Mouse (Mus musculus) cerebellum, adult 11-12 months (tissue): Measurements from ENCODE around the gene Tm9sf1.

Source experiments
- DNase-seq: peaks from one replicate; pipeline ENCODE4 v3.0.0; 2022

Tm9sf1 gene

GRCm38 (mm10) chr14:55629312-55629711 is 14.3 kb downstream of the Tm9sf1 start:
- no peak for DNase-seq

DNA sequence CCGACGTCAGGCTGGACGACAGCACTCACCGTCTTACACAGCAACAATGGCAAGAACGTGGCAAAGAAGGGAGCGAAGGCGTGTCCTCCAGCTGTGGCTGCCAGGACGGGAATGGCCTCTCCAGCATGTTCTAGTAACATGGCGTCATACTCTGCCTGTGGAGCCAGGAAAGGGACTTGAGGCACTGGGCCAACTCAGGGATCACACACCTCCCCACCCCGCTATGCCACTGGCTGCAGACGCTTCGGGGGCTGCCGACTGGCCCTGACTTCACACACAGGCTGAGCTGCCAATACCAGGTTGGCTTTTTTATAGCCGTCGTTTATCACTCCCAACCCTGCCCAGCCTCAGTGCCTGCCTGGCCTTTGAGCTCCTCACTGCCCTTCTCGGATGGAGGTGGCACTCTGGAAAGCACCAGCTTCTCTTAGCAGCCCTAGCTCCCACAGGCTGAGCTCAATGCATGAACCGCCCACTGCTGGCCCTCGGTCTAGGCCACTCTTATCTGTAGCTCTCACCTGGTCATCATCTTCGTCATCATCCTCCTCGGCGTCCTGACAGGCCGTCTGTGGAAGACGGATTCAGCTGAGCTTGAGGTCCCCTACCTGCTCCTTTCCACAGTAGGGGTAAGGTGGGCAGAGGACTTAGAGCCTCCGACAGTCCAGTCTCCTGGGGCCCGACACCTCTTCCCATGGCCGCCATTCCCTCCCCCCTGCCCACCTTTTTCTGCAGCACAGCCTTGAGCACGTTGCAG is 15.4 kb downstream of the Tm9sf1 start:
- DNase-seq: no peak

- DNase-seq: peak; percentile 49
These were observed 25.0 kb downstream of the Tm9sf1 start for GRCm38 (mm10) chr14:55618486-55619195.

- peak; percentile 87 for DNase-seq
These were observed 25.8 kb downstream of the Tm9sf1 start, which contains the start of gene Rec8 for GRCm38 (mm10) chr14:55617822-55618221. TSS of gene Rec8 (plus strand) at chr14:55618037.

DNA sequence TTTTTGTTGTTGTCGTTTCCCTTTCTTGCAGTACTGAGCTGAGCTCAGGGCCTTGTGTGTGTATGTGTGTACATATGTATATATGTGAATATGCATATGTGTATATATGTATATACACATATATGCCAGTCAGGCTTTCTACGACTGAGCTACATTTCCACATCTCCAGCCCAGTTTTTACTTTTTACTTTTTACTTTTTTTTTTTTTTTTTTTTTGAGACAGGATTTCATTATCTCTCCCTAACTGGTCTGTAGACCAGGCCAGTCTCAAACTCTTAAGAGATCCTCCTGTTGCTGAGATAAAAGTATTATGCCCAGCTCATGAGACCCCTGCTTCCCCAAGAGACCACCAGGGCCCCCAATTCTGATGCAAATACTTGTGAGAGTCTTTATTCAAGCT is 26.8 kb downstream of the Tm9sf1 start:
- DNase-seq: no peak

- DNase-seq: no peak
These were observed 27.7 kb downstream of the Tm9sf1 start for GRCm38 (mm10) chr14:55615876-55616275.

DNA sequence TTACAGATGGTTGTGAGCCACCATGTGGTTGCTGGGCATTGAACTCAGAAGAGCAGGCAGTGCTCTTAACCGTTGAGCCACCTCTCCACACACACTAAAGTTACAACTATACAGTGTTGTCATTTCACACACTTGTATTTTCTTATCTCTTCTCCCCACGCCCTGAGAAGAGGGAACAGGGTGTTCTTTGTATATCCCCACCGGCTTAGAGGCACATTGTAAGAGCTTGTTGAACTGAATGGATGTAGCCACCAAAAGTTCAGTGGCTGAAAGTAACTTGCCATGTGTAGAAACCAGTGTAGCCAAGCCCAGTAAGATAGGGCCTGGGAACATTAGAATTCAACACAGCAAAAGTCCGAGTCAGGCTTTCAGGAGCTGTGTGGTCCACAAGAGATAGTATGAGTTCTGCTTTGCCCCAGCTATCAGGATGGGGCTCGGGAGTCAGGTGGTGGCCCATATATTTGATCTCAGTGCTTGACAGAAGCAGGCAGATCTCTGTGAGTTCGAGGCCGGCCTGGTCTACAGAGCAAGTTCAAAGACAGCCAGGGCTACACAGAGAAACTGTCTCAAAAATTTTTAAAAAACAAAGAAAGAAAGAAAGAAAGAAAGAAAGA is 28.9 kb downstream of the Tm9sf1 start:
- DNase-seq: no peak

- DNase-seq: no peak
These were observed 30.3 kb downstream of the Tm9sf1 start for GRCm38 (mm10) chr14:55613346-55613745.

GRCm38 (mm10) chr14:55608339-55608738 is 35.3 kb downstream of the Tm9sf1 start:
- no peak for DNase-seq

GRCm38 (mm10) chr14:55605743-55606459 is 37.7 kb downstream of the Tm9sf1 start:
- no peak for DNase-seq

- no peak for DNase-seq
These were observed 38.8 kb downstream of the Tm9sf1 start for GRCm38 (mm10) chr14:55604823-55605222.

DNA sequence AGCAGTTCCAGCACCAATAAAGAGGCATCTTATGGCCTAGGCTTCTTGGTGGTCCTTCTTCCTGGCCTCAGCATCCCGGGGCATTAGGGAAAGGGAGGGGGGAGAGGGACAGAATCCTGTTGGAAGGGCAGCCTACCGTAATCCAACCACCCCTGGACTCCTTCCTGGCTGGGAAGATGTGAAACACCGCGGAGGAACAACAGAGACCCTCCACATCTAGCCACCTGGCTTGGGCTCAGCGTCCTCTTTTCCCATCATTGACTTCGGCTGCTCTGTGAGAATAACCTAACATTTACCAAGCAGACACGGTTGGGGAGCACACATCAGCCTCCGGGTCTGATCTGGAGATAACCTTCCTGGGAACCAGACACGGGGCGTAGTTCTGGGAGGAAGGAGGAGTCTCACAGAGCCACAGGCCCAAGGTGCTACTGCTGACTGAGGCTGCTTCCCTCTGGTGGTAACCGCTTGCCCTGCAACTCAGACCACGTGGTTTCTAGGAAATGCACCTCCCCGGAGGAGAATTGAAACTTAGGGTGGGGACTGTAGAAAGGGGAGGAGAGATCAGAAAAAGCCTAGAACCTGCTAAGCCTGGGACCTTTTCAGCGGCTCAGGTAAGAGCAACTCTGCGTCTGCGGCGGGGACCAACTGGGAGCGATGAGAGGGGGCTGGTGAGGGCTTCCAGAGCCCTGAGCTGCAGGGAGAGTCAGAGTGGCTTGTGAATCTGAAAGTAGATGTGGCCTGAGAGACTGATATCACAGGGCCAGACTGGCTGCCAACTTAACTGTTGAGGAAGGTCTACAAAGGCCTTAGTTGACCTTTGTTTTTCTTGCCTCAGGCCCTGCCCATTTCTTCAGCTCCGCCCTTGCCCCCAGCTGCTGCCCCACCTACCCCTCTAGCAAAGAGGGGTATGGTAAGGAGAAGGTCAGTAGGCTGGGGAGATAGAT is 39.7 kb downstream of the Tm9sf1 start:
- DNase-seq: peak; percentile 83

GRCm38 (mm10) chr14:55603271-55603632 is 40.4 kb downstream of the Tm9sf1 start, which contains the start of gene Irf9:
TSS of gene Irf9 (plus strand) at chr14:55603571.
- DNase-seq: no peak

GRCm38 (mm10) chr14:55598521-55599390 is 44.9 kb downstream of the Tm9sf1 start:
- DNase-seq: no peak

GRCm38 (mm10) chr14:55596036-55596690 is 47.4 kb downstream of the Tm9sf1 start:
- DNase-seq: peak; percentile 34

- DNase-seq: peak; percentile 62
These were observed 51.4 kb downstream of the Tm9sf1 start for GRCm38 (mm10) chr14:55592226-55592625.

- peak; percentile 93 for DNase-seq
These were observed 52.2 kb downstream of the Tm9sf1 start, which contains the start of gene Rnf31 for GRCm38 (mm10) chr14:55591331-55591891. TSS of gene Rnf31 (plus strand) at chr14:55591708.

- peak; percentile 89 for DNase-seq
These were observed 52.8 kb downstream of the Tm9sf1 start, which contains the start of gene Psme2 for GRCm38 (mm10) chr14:55590748-55591330. TSS of gene Psme2 (minus strand) at chr14:55591113.

DNA sequence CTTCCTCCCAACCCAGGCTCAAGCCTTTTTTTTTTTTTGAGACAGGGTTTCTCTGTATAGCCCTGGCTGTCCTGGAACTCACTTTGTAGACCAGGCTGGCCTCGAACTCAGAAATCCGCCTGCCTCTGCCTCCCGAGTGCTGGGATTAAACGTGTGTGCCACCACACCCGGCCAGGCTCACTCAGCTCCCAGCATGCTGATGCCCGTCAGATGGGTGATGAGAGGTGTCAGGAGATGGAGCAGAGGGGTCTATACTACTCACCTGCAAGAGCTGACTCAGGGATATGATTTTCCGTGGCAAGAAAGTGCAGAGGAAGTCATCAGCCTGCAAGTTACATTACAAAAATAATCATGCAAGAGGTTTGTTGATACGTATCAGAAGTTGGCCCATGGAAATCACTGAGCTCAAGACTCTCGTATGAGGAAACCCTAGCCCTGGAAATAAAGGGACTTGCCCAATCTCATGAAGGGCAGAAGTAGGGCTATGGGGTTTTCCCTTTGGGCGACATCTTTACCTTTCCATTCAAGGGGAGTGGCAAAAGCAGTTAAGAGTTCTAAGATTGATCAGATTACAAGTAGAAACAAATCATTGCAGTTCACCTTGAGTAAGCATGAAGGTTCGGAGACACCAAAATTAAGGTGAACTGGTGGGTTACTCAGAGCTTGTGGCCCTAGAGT is 53.7 kb downstream of the Tm9sf1 start:
- peak; percentile 34 for DNase-seq
